In the genomic region with DNA sequence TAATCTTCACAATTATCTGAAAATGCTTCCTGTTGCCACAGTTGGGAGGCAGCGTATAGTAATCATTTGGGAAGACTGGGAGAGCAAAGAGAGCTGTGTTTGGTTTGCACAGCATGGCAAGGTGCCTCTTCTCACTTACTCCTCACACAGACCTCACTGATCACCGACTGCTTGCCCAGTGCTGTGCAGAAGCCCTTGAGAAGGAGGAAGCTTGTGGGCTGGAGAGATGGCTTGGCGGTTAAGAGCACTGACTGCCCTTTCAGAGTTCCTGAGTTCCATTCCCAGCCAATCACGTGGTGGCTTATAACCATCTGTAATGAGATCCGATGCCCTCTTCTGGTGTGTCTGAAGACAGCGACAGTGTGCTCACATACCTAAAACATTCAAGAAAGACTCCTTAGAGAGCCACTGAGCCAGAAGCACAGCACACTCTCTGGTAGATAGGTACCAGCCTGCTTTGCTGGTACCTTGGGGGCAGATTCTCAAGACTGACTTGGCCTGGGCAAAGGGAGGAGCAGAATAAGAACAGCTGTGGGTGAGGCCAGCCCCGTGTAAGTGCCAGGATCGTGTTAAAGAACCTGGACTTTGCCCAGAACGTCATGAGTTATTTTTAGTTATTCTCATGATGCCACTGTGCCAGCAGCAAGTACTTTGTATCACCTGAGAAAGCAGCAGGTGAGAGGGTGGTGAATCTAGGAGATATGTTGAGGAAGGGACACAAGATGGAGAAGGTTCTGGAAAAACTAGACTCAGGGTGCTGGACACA, we compare ENCODE assay signal across 18 mouse cellular contexts. TPM values are rescaled to one million over a fixed set of nuclear protein-coding genes. Genes with fewer than 3 reads are reported as not detected.
DNase-seq lines count a peak whose midpoint lies in the region; ATAC-seq and TF ChIP-seq lines count a peak whose summit lies in the region.
"Had no signal": no experiment of that assay in that cellular context is flagged by ENCODE, and none has a peak within 500 bp of the region (broad histone marks: within the 10 kb centered on the region; RNA-seq: fewer than 3 reads in every experiment).

No protein-coding gene starts in this region.

- H3K9ac ChIP-seq in kidney, embryonic 16.5 days (replicated peaks; ENCODE audit: low read length) = no peak overlapping the region
- H3K9ac ChIP-seq in MEL (ENCODE audit: control insufficient read depth, low read depth, low read length, poor library complexity, severe bottlenecking) = no peak overlapping the region
- H3K9ac ChIP-seq: embryonic facial prominence, embryonic 12.5 days; limb, embryonic 15.5 days had no signal

- no peaks in the 10 kb centered on the region for H3K27me3 ChIP-seq in kidney, embryonic 16.5 days (ENCODE audit: insufficient read depth, low read length)
- no peaks in the 10 kb centered on the region for H3K27me3 ChIP-seq in MEL (ENCODE audit: control insufficient read depth in 1 of 2, insufficient read depth in 2 of 2, low read length in 2 of 2)
- H3K27me3 ChIP-seq: embryonic facial prominence, embryonic 12.5 days; limb, embryonic 15.5 days had no signal

- WGBS in kidney, embryonic 16.5 days = 78% methylated on average over 9 of the region's 9 CpGs

- ATAC-seq in kidney, embryonic 16.5 days (ENCODE audit: low FRiP score, low TSS enrichment) = no peak
- no peak for ATAC-seq in activated CD4-positive, CD25-positive, alpha-beta regulatory T cell, adult 4 months
- ATAC-seq: hindbrain, embryonic 16.5 days had no signal

- DNase-seq in gastrocnemius, adult 2 months = peak; percentile 54
- DNase-seq in gastrocnemius, postnatal 14 days = no peak
- DNase-seq in kidney, adult 8-10 months = peak; percentile 64 to 70
- DNase-seq in MEL (ENCODE audit: low read depth, low spot score) = no peak
- peak; percentile 39 for DNase-seq in kidney, postnatal 14 days
- DNase-seq in layer of hippocampus, postnatal 36 days = no peak
- DNase-seq: adrenal gland, postnatal 14 days; heart, postnatal 14 days; spleen, adult 18-20 months; thymus, postnatal 14 days had no signal

- peaks cover 14% of the 10 kb centered on the region for H3K4me1 ChIP-seq in kidney, embryonic 16.5 days (ENCODE audit: insufficient read depth, low read length)
- H3K4me1 ChIP-seq in MEL (ENCODE audit: control insufficient read depth in 1 of 2, insufficient read depth in 2 of 2, low read length in 2 of 2) = peaks cover 4 to 7% of the 10 kb centered on the region in 2 experiments; a peak in 3 of 4 replicates

- TF ChIP-seq EP300 in MEL (IDR thresholded peaks at IDR 0.05; ENCODE audit: low read depth in 1 of 2, low read length in 2 of 2) = no peak

- H3K4me2 ChIP-seq in kidney, embryonic 16.5 days (replicated peaks; ENCODE audit: low read depth, low read length) = no peak overlapping the region
- H3K4me2 ChIP-seq: embryonic facial prominence, embryonic 12.5 days; limb, embryonic 15.5 days; midbrain, embryonic 11.5 days had no signal

- TF ChIP-seq CTCF in gastrocnemius, adult 2 months (IDR thresholded peaks at IDR 0.05) = no peak; the same call in 1 of the 2 replicates
- peak in 1 of 3 experiments; percentile 0; a peak in 1 of 6 replicates for TF ChIP-seq CTCF in MEL (IDR thresholded peaks at IDR 0.05 in 2 of 3, conservative IDR thresholded peaks at IDR 0.05 in 1 of 3; ENCODE audit: control insufficient read depth in 1 of 3, insufficient read depth in 1 of 3, low read depth in 2 of 3, low read length in 3 of 3, poor library complexity in 1 of 3, severe bottlenecking in 1 of 3)

- H3K27ac ChIP-seq in gastrocnemius, adult 2 months = peak overlapping the region; percentile 78
- H3K27ac ChIP-seq in kidney, embryonic 16.5 days (ENCODE audit: low read length) = no peak overlapping the region
- no peak overlapping the region for H3K27ac ChIP-seq in MEL (ENCODE audit: control insufficient read depth, low read depth, low read length)
- H3K27ac ChIP-seq: embryonic facial prominence, embryonic 12.5 days; limb, embryonic 15.5 days had no signal

- no peak for TF ChIP-seq RAD21 in MEL (IDR thresholded peaks at IDR 0.05; ENCODE audit: low read depth, low read length)

- no peak overlapping the region for H3K4me3 ChIP-seq in gastrocnemius, adult 2 months
- H3K4me3 ChIP-seq in kidney, embryonic 16.5 days (ENCODE audit: low read length) = no peak overlapping the region
- H3K4me3 ChIP-seq in MEL (ENCODE audit: control insufficient read depth in 1 of 2, insufficient read depth in 1 of 2, low read depth in 2 of 2, low read length in 2 of 2) = no peak overlapping the region
- H3K4me3 ChIP-seq: embryonic facial prominence, embryonic 12.5 days; limb, embryonic 15.5 days; myocyte had no signal

- intact Hi-C loops in gastrocnemius, adult 2 months (cut with DNase I) = loop anchor here (5.0 kb wide), 1 partner anchor 34 kb away; no protein-coding TSS in a partner anchor
- intact Hi-C loops in gastrocnemius, postnatal 14 days (cut with DNase I; ENCODE audit: low total_unique reads) = loop anchor here (10.0 kb wide), 1 partner anchor 52 kb away; the partner anchor contains the start of gene Fitm2

- no peak for TF ChIP-seq POLR2A in MEL (IDR thresholded peaks at IDR 0.05; ENCODE audit: control insufficient read depth in 1 of 2, insufficient read depth in 1 of 2, low read depth in 1 of 2, low read length in 2 of 2, poor library complexity in 1 of 2)

- H3K9me3 ChIP-seq in kidney, embryonic 16.5 days (ENCODE audit: low read length) = no peaks in the 10 kb centered on the region
- H3K9me3 ChIP-seq in MEL (replicated peaks; ENCODE audit: insufficient read depth, low read length) = no peaks in the 10 kb centered on the region
- H3K9me3 ChIP-seq: embryonic facial prominence, embryonic 12.5 days; limb, embryonic 15.5 days had no signal

- H3K36me3 ChIP-seq in kidney, embryonic 16.5 days (ENCODE audit: insufficient read depth, low read length) = no peaks in the 10 kb centered on the region
- peaks cover 0 to 11% of the 10 kb centered on the region in 2 experiments; a peak in 2 of 4 replicates for H3K36me3 ChIP-seq in MEL (ENCODE audit: control insufficient read depth in 1 of 2, insufficient read depth in 2 of 2, low read length in 2 of 2)
- H3K36me3 ChIP-seq: limb, embryonic 15.5 days had no signal

- peaks cover 24% of the 10 kb centered on the region for H3K79me2 ChIP-seq in MEL (ENCODE audit: control insufficient read depth, insufficient read depth, low read length, poor library complexity)

TF ChIP-seq in MEL, 35 proteins besides CTCF, POLR2A, EP300 and RAD21:
- TF ChIP-seq USF1 (IDR thresholded peaks at IDR 0.05; ENCODE audit: low read depth, low read length) = 0 out of 2 replicates have a peak, but pooled peaks have one; percentile 25
- no peak for TF ChIP-seq CHD1 (IDR thresholded peaks at IDR 0.05; ENCODE audit: low read depth, low read length)
TF ChIP-seq in MEL: peak in this region for 1.

RNA-seq across cellular contexts. Expression of gene Oser1, which starts 1.4 kb away (rescaled TPM):
- total RNA-seq in gastrocnemius, adult 2 months (2021) = 10 to 100 TPM; 32.4 to 38.2 TPM
- 10 to 100 TPM; 25.9 to 29.5 TPM for total RNA-seq in gastrocnemius, postnatal 14 days (2021)
- 95.6 and 99.2 TPM in 2 replicates for polyA plus RNA-seq in kidney, embryonic 16.5 days (2015; fragmentation: Nextera tagmentation; extraction: Ambion mirVana)
- 42.3 and 43.8 TPM in 2 replicates for total RNA-seq in MEL (2012; rRNA removed)
- 10 to 100 TPM in 1 of 2 experiments, not detected in 1; 53.9 TPM for polyA plus RNA-seq in MEL (2012; ENCODE audit: insufficient read depth in 1 of 2, insufficient read length in 2 of 2, low read depth in 1 of 2, low replicate concordance in 2 of 2, missing spikeins in 1 of 2)
- polyA plus RNA-seq in activated CD4-positive, CD25-positive, alpha-beta regulatory T cell, adult 4 months (2017; shearing (Covaris generic)) = 100 to 1,000 TPM; 107 to 116 TPM
- total RNA-seq in layer of hippocampus, postnatal 36 days (2021) = 10 to 100 TPM; 19.0 to 19.5 TPM

RNA-seq across cellular contexts. Expression of gene Gdap1l1, which starts 15.2 kb away (rescaled TPM):
- not detected for total RNA-seq in gastrocnemius, adult 2 months (2021)
- under 1 TPM in 1 of 2 experiments, not detected in 1; 0.23 TPM for total RNA-seq in gastrocnemius, postnatal 14 days (2021)
- 0.91 and 2.2 TPM in 2 replicates for polyA plus RNA-seq in kidney, embryonic 16.5 days (2015; fragmentation: Nextera tagmentation; extraction: Ambion mirVana)
- total RNA-seq in MEL (2012; rRNA removed) = not detected in 2 replicates
- polyA plus RNA-seq in MEL (2012; ENCODE audit: insufficient read depth in 1 of 2, insufficient read length in 2 of 2, low read depth in 1 of 2, low replicate concordance in 2 of 2, missing spikeins in 1 of 2) = not detected
- not detected for polyA plus RNA-seq in activated CD4-positive, CD25-positive, alpha-beta regulatory T cell, adult 4 months (2017; shearing (Covaris generic))
- total RNA-seq in layer of hippocampus, postnatal 36 days (2021) = 10 to 100 TPM; 62.0 to 72.9 TPM
- total RNA-seq: heart, adult 8-10 months; heart, postnatal 14 days had no signal

RNA-seq across cellular contexts. Expression of gene Jph2, which starts 25.3 kb away (rescaled TPM):
- 100 to 1,000 TPM; 424 to 437 TPM for total RNA-seq in gastrocnemius, adult 2 months (2021)
- total RNA-seq in gastrocnemius, postnatal 14 days (2021) = 100 to 1,000 TPM; 352 to 422 TPM
- 2.8 and 3.3 TPM in 2 replicates for polyA plus RNA-seq in kidney, embryonic 16.5 days (2015; fragmentation: Nextera tagmentation; extraction: Ambion mirVana)
- total RNA-seq in MEL (2012; rRNA removed) = 0.03 and 0.04 TPM in 2 replicates
- under 1 TPM in 1 of 2 experiments, not detected in 1; 0.19 TPM for polyA plus RNA-seq in MEL (2012; ENCODE audit: insufficient read depth in 1 of 2, insufficient read length in 2 of 2, low read depth in 1 of 2, low replicate concordance in 2 of 2, missing spikeins in 1 of 2)
- polyA plus RNA-seq in activated CD4-positive, CD25-positive, alpha-beta regulatory T cell, adult 4 months (2017; shearing (Covaris generic)) = not detected
- under 1 TPM; 0.45 to 0.63 TPM for total RNA-seq in layer of hippocampus, postnatal 36 days (2021)

RNA-seq across cellular contexts. Expression of gene Fitm2, which starts 49.4 kb away (rescaled TPM):
- total RNA-seq in gastrocnemius, adult 2 months (2021) = 100 to 1,000 TPM in 1 of 2 experiments, 10 to 100 TPM in 1; 73.8 to 106 TPM
- 10 to 100 TPM; 46.2 to 63.3 TPM for total RNA-seq in gastrocnemius, postnatal 14 days (2021)
- polyA plus RNA-seq in kidney, embryonic 16.5 days (2015; fragmentation: Nextera tagmentation; extraction: Ambion mirVana) = 11.3 and 11.7 TPM in 2 replicates
- total RNA-seq in MEL (2012; rRNA removed) = 7.6 and 10.6 TPM in 2 replicates
- 10 to 100 TPM in 1 of 2 experiments, 1 to 10 TPM in 1; 6.6 to 60.9 TPM for polyA plus RNA-seq in MEL (2012; ENCODE audit: insufficient read depth in 1 of 2, insufficient read length in 2 of 2, low read depth in 1 of 2, low replicate concordance in 2 of 2, missing spikeins in 1 of 2)
- polyA plus RNA-seq in activated CD4-positive, CD25-positive, alpha-beta regulatory T cell, adult 4 months (2017; shearing (Covaris generic)) = 1 to 10 TPM; 2.0 to 2.4 TPM
- 10 to 100 TPM; 19.2 to 20.9 TPM for total RNA-seq in layer of hippocampus, postnatal 36 days (2021)

Comparison
In these comparisons a context has a peak if more than half of its experiments do, and no peak if none do; other contexts are left out.
1. DNase-seq: peak in gastrocnemius, adult 2 months (single experiment), kidney, adult 8-10 months (2 of 2) and kidney, postnatal 14 days (single experiment); none in gastrocnemius, postnatal 14 days (single experiment), MEL (single experiment) and layer of hippocampus, postnatal 36 days (0 of 2).
2. RNA of gene Gdap1l1, which starts 15.2 kb away (total RNA-seq): 62.0 to 72.9 TPM in layer of hippocampus, postnatal 36 days; 0.23 TPM in gastrocnemius, postnatal 14 days, not detected in gastrocnemius, adult 2 months and not detected in MEL; every median in the first group is over 10 times any median in the second.
3. RNA of gene Jph2, which starts 25.3 kb away (total RNA-seq): 424 to 437 TPM in gastrocnemius, adult 2 months and 352 to 422 TPM in gastrocnemius, postnatal 14 days; 0.45 to 0.63 TPM in layer of hippocampus, postnatal 36 days and 0.03 to 0.04 TPM in MEL; every median in the first group is over 100 times any median in the second.